Mouse (Mus musculus): ENCODE results near the gene Ptpn7.

- no peak for TF ChIP-seq POLR2A (IDR thresholded peaks at IDR 0.05; ENCODE audit: borderline replicate concordance, control insufficient read depth, low read depth, low read length)
- no peak for TF ChIP-seq CTCF (IDR thresholded peaks at IDR 0.05; ENCODE audit: control insufficient read depth, insufficient read depth, low read length)
Observed at GRCm38 (mm10) chr1:135156300-135156699, 23.8 kb downstream of the Ptpn7 start.
